26 mouse cellular contexts compared by ENCODE assay signal in genomic region chr1:185292646-185293360, GRCm38 (mm10). TPM values are rescaled to one million over a fixed set of nuclear protein-coding genes. Genes with fewer than 3 reads are reported as not detected.
DNase-seq lines count a peak whose midpoint lies in the region; ATAC-seq and TF ChIP-seq lines count a peak whose summit lies in the region.
"Had no signal": no experiment of that assay in that cellular context is flagged by ENCODE, and none has a peak within 500 bp of the region (broad histone marks: within the 10 kb centered on the region; RNA-seq: fewer than 3 reads in every experiment).

No protein-coding gene starts in this region.

- no peak overlapping the region for H3K4me2 ChIP-seq in stomach, postnatal 0 days (replicated peaks; ENCODE audit: low read depth)
- H3K4me2 ChIP-seq: heart, embryonic 13.5 days; hindbrain, embryonic 13.5 days; liver, embryonic 11.5 days; midbrain, embryonic 11.5 days; neural tube, embryonic 15.5 days had no signal

- H3K4me1 ChIP-seq in stomach, postnatal 0 days (replicated peaks; ENCODE audit: control insufficient read depth, insufficient read depth), result no peaks in the 10 kb centered on the region
- H3K4me1 ChIP-seq: forebrain, embryonic 10.5 days; heart, embryonic 13.5 days; hindbrain, embryonic 13.5 days; neural tube, embryonic 15.5 days had no signal

- intact Hi-C loops in gastrocnemius, adult 2 months (cut with DNase I), result no loop called here
- intact Hi-C loops in left cerebral cortex, postnatal 4 days (cut with DNase I), result no loop called here
- intact Hi-C loops in left cerebral cortex, postnatal 14 days (cut with DNase I), result no loop called here

- 89% methylated on average over 10 of the region's 10 CpGs for WGBS in stomach, postnatal 0 days

- H3K27me3 ChIP-seq in stomach, postnatal 0 days (ENCODE audit: control insufficient read depth, insufficient read depth, low read length), result no peaks in the 10 kb centered on the region
- H3K27me3 ChIP-seq: heart, embryonic 13.5 days; hindbrain, embryonic 13.5 days; neural tube, embryonic 15.5 days had no signal

- TF ChIP-seq EP300 in stomach, postnatal 0 days (optimal IDR thresholded peaks at IDR 0.05), result no peak

- peak; percentile 25 for DNase-seq in cerebellum, adult 9-11 months
- no peak for DNase-seq in cerebellum, postnatal 4 days (ENCODE audit: low spot score in 2 of 2)
- DNase-seq in gastrocnemius, adult 2 months, result peak; percentile 26
- no peak for DNase-seq in gastrocnemius, adult 18-20 months (ENCODE audit: low spot score)
- DNase-seq in left cerebral cortex, postnatal 4 days, result peak; percentile 10
- no peak for DNase-seq in left cerebral cortex, postnatal 14 days (ENCODE audit: low spot score in 2 of 2)
- DNase-seq in stomach, postnatal 0 days (ENCODE audit: low spot score), result no peak
- DNase-seq: adrenal gland, adult 8-10 months; heart, adult 2 months; heart, postnatal 14 days; liver, postnatal 0 days; right cerebral cortex, adult 18-20 months; right cerebral cortex, postnatal 4 days; thymus, adult 2 months; thymus, postnatal 4 days had no signal

- no peak overlapping the region for H3K27ac ChIP-seq in gastrocnemius, adult 2 months
- no peak overlapping the region for H3K27ac ChIP-seq in stomach, postnatal 0 days (replicated peaks)
- H3K27ac ChIP-seq: forebrain, embryonic 10.5 days; heart, adult 2 months; heart, embryonic 13.5 days; hindbrain, embryonic 13.5 days; left cerebral cortex, adult 2 months; neural tube, embryonic 15.5 days had no signal

- no peak overlapping the region for H3K9ac ChIP-seq in stomach, postnatal 0 days (ENCODE audit: low read length)
- H3K9ac ChIP-seq: heart, embryonic 13.5 days; hindbrain, embryonic 13.5 days; liver, postnatal 0 days; neural tube, embryonic 15.5 days had no signal

- TF ChIP-seq CTCF in gastrocnemius, adult 2 months (IDR thresholded peaks at IDR 0.05), result no peak
- TF ChIP-seq CTCF in stomach, postnatal 0 days (IDR thresholded peaks at IDR 0.05; ENCODE audit: low read depth), result no peak

- H3K4me3 ChIP-seq in gastrocnemius, adult 2 months, result no peak overlapping the region
- no peak overlapping the region for H3K4me3 ChIP-seq in stomach, postnatal 0 days (ENCODE audit: low read depth, low read length)
- H3K4me3 ChIP-seq: forebrain, embryonic 10.5 days; heart, adult 2 months; heart, embryonic 13.5 days; hindbrain, embryonic 13.5 days; left cerebral cortex, adult 2 months; neural tube, embryonic 15.5 days had no signal

- H3K36me3 ChIP-seq in stomach, postnatal 0 days (ENCODE audit: control insufficient read depth, insufficient read depth, low read length), result peaks cover 29% of the 10 kb centered on the region

- ATAC-seq in stomach, postnatal 0 days (ENCODE audit: low FRiP score, low TSS enrichment), result peak; percentile 38; the same call in 1 of the 2 replicates
- no peak for ATAC-seq in erythroblast, adult 5-6 weeks (replicated peaks; ENCODE audit: low FRiP score, poor library complexity, severe bottlenecking)
- ATAC-seq: activated CD4-positive, CD25-positive, alpha-beta regulatory T cell, adult 4 months; forebrain, embryonic 16.5 days; liver, postnatal 0 days; lung, postnatal 0 days had no signal

- no peaks in the 10 kb centered on the region for H3K9me3 ChIP-seq in stomach, postnatal 0 days (ENCODE audit: control insufficient read depth, low read length)
- H3K9me3 ChIP-seq: forebrain, embryonic 10.5 days; heart, embryonic 13.5 days; hindbrain, embryonic 13.5 days; neural tube, embryonic 15.5 days had no signal

RNA-seq across cellular contexts. Expression of gene Iars2, which starts 36.4 kb away (rescaled TPM):
- 10 to 100 TPM; 35.2 to 43.2 TPM for total RNA-seq in gastrocnemius, adult 2 months (2021)
- total RNA-seq in gastrocnemius, adult 18-20 months (2021), result 10 to 100 TPM; 39.4 to 41.7 TPM
- 10 to 100 TPM; 28.8 to 29.8 TPM for total RNA-seq in left cerebral cortex, postnatal 4 days (2021)
- total RNA-seq in left cerebral cortex, postnatal 14 days (2021), result 10 to 100 TPM; 32.8 to 33.2 TPM
- polyA plus RNA-seq in stomach, postnatal 0 days (2015; fragmentation: Nextera tagmentation; extraction: Ambion mirVana), result 25.5 and 26.6 TPM in 2 replicates
- total RNA-seq in erythroblast, adult 5-6 weeks (2015; ENCODE audit: low replicate concordance), result 11.7 and 17.3 TPM in 2 replicates
- 12.5 and 17.3 TPM in 2 replicates for total RNA-seq in erythroblast, adult 5-6 weeks (2017; ENCODE audit: low replicate concordance)

RNA-seq across cellular contexts. Expression of gene Bpnt1, which starts 39.1 kb away (rescaled TPM):
- 10 to 100 TPM; 14.7 to 23.0 TPM for total RNA-seq in gastrocnemius, adult 2 months (2021)
- total RNA-seq in gastrocnemius, adult 18-20 months (2021), result 10 to 100 TPM; 17.6 to 22.1 TPM
- total RNA-seq in left cerebral cortex, postnatal 4 days (2021), result 10 to 100 TPM; 51.3 to 53.3 TPM
- total RNA-seq in left cerebral cortex, postnatal 14 days (2021), result 10 to 100 TPM; 77.2 to 80.1 TPM
- 61.8 and 64.0 TPM in 2 replicates for polyA plus RNA-seq in stomach, postnatal 0 days (2015; fragmentation: Nextera tagmentation; extraction: Ambion mirVana)
- total RNA-seq in erythroblast, adult 5-6 weeks (2015; ENCODE audit: low replicate concordance), result 1.5 and 3.3 TPM in 2 replicates
- 1.7 and 2.5 TPM in 2 replicates for total RNA-seq in erythroblast, adult 5-6 weeks (2017; ENCODE audit: low replicate concordance)

Comparison
In these comparisons a context has a peak if more than half of its experiments do, and no peak if none do; other contexts are left out.
1. DNase-seq: peak in cerebellum, adult 9-11 months (single experiment), gastrocnemius, adult 2 months (single experiment) and left cerebral cortex, postnatal 4 days (single experiment); none in cerebellum, postnatal 4 days (0 of 2), gastrocnemius, adult 18-20 months (single experiment), left cerebral cortex, postnatal 14 days (0 of 2) and stomach, postnatal 0 days (single experiment).